Mouse (Mus musculus): ENCODE results near the gene Npw. TPM values are rescaled to one million over a fixed set of nuclear protein-coding genes. Genes with fewer than 3 reads are reported as not detected.

Npw gene
- polyA plus RNA-seq, 1 experiment from 2014 or later: not detected

- WGBS: 2% methylated on average over 51 of the region's 51 CpGs
- Histone ChIP-seq H3K4me1 (ENCODE audit: control insufficient read depth, insufficient read depth, low read length) (peaks cover 5% of the 10 kb centered on the region), H3K27me3 (ENCODE audit: control insufficient read depth, insufficient read depth, low read length) (no peaks in the 10 kb centered on the region), H3K9me3 (ENCODE audit: control insufficient read depth, low read length) (no peaks in the 10 kb centered on the region), H3K36me3 (ENCODE audit: control insufficient read depth, insufficient read depth, low read length) (peaks cover 32% of the 10 kb centered on the region), H3K4me3 (ENCODE audit: low read depth, low read length) (peak within 1 kb of the TSS; percentile 65), H3K27ac (ENCODE audit: low read depth, low read length) (peak within 1 kb of the TSS; percentile 73), H3K9ac (replicated peaks; ENCODE audit: low read depth, low read length) (peak within 1 kb of the TSS; percentile 58), H3K4me2 (ENCODE audit: low read depth, low read length) (peak within 1 kb of the TSS; percentile 85)
- ATAC-seq (ENCODE audit: low read depth): peak; percentile 91
Observed at GRCm38 (mm10) chr17:24632167-24632812, 26.0 kb downstream of the Npw start, which contains the start of the genes Tsc2 and Nthl1. Tsc2 (minus strand) TSS chr17:24632630. Nthl1 (plus strand) TSS chr17:24632680.

- H3K4me2 ChIP-seq (ENCODE audit: low read depth, low read length): no peak overlapping the region
- H3K27ac ChIP-seq (ENCODE audit: low read depth, low read length): no peak overlapping the region
- H3K4me3 ChIP-seq (ENCODE audit: low read depth, low read length): no peak overlapping the region
- WGBS: 93% methylated on average over 14 of the region's 14 CpGs
- ATAC-seq (ENCODE audit: low read depth): no peak
- H3K36me3 ChIP-seq (ENCODE audit: control insufficient read depth, insufficient read depth, low read length): peaks cover 50% of the 10 kb centered on the region
- no peak overlapping the region for H3K9ac ChIP-seq (replicated peaks; ENCODE audit: low read depth, low read length)
- H3K9me3 ChIP-seq (ENCODE audit: control insufficient read depth, low read length): no peaks in the 10 kb centered on the region
- H3K27me3 ChIP-seq (ENCODE audit: control insufficient read depth, insufficient read depth, low read length): no peaks in the 10 kb centered on the region
- H3K4me1 ChIP-seq (ENCODE audit: control insufficient read depth, insufficient read depth, low read length): peaks cover 5% of the 10 kb centered on the region
Observed at GRCm38 (mm10) chr17:24630072-24630471, 28.2 kb downstream of the Npw start.

GRCm38 (mm10) chr17:24628646-24629045, 29.6 kb downstream of the Npw start:
- Histone ChIP-seq H3K27me3 (ENCODE audit: control insufficient read depth, insufficient read depth, low read length) (no peaks in the 10 kb centered on the region), H3K9ac (replicated peaks; ENCODE audit: low read depth, low read length) (no peak overlapping the region), H3K4me3 (ENCODE audit: low read depth, low read length) (no peak overlapping the region), H3K36me3 (ENCODE audit: control insufficient read depth, insufficient read depth, low read length) (peaks cover 61% of the 10 kb centered on the region), H3K4me1 (ENCODE audit: control insufficient read depth, insufficient read depth, low read length) (peaks cover 5% of the 10 kb centered on the region), H3K9me3 (ENCODE audit: control insufficient read depth, low read length) (no peaks in the 10 kb centered on the region), H3K4me2 (ENCODE audit: low read depth, low read length) (no peak overlapping the region), H3K27ac (ENCODE audit: low read depth, low read length) (no peak overlapping the region)
- WGBS: 48% methylated on average over 5 of the region's 5 CpGs
- no peak for ATAC-seq (ENCODE audit: low read depth)

GRCm38 (mm10) chr17:24625472-24625871, 32.8 kb downstream of the Npw start:
- Histone ChIP-seq H3K27me3 (ENCODE audit: control insufficient read depth, insufficient read depth, low read length) (no peaks in the 10 kb centered on the region), H3K4me1 (ENCODE audit: control insufficient read depth, insufficient read depth, low read length) (no peaks in the 10 kb centered on the region), H3K36me3 (ENCODE audit: control insufficient read depth, insufficient read depth, low read length) (peaks cover 87% of the 10 kb centered on the region), H3K4me2 (ENCODE audit: low read depth, low read length) (no peak overlapping the region), H3K27ac (ENCODE audit: low read depth, low read length) (no peak overlapping the region), H3K9me3 (ENCODE audit: control insufficient read depth, low read length) (no peaks in the 10 kb centered on the region), H3K4me3 (ENCODE audit: low read depth, low read length) (no peak overlapping the region), H3K9ac (replicated peaks; ENCODE audit: low read depth, low read length) (no peak overlapping the region)
- no peak for ATAC-seq (ENCODE audit: low read depth)
- 94% methylated on average over 8 of the region's 8 CpGs for WGBS

- Histone ChIP-seq H3K36me3 (ENCODE audit: control insufficient read depth, insufficient read depth, low read length) (peaks cover 68% of the 10 kb centered on the region), H3K27me3 (ENCODE audit: control insufficient read depth, insufficient read depth, low read length) (no peaks in the 10 kb centered on the region), H3K4me2 (ENCODE audit: low read depth, low read length) (no peak overlapping the region), H3K4me1 (ENCODE audit: control insufficient read depth, insufficient read depth, low read length) (no peaks in the 10 kb centered on the region), H3K9me3 (ENCODE audit: control insufficient read depth, low read length) (no peaks in the 10 kb centered on the region), H3K27ac (ENCODE audit: low read depth, low read length) (no peak overlapping the region), H3K4me3 (ENCODE audit: low read depth, low read length) (no peak overlapping the region), H3K9ac (replicated peaks; ENCODE audit: low read depth, low read length) (no peak overlapping the region)
- WGBS: 92% methylated on average over 14 of the region's 14 CpGs
- ATAC-seq (ENCODE audit: low read depth): no peak
Observed at GRCm38 (mm10) chr17:24617561-24618194, 40.6 kb downstream of the Npw start.

- Histone ChIP-seq H3K4me1 (ENCODE audit: control insufficient read depth, insufficient read depth, low read length) (no peaks in the 10 kb centered on the region), H3K27me3 (ENCODE audit: control insufficient read depth, insufficient read depth, low read length) (no peaks in the 10 kb centered on the region), H3K27ac (ENCODE audit: low read depth, low read length) (no peak overlapping the region), H3K9me3 (ENCODE audit: control insufficient read depth, low read length) (no peaks in the 10 kb centered on the region), H3K4me2 (ENCODE audit: low read depth, low read length) (no peak overlapping the region), H3K4me3 (ENCODE audit: low read depth, low read length) (no peak overlapping the region), H3K36me3 (ENCODE audit: control insufficient read depth, insufficient read depth, low read length) (peaks cover 63% of the 10 kb centered on the region), H3K9ac (replicated peaks; ENCODE audit: low read depth, low read length) (no peak overlapping the region)
- WGBS: 92% methylated on average over 2 of the region's 2 CpGs
- ATAC-seq (ENCODE audit: low read depth): no peak
Observed at GRCm38 (mm10) chr17:24610711-24611110, 47.5 kb downstream of the Npw start.

- WGBS: 96% methylated on average over 8 of the region's 8 CpGs
- Histone ChIP-seq H3K36me3 (ENCODE audit: control insufficient read depth, insufficient read depth, low read length) (peaks cover 65% of the 10 kb centered on the region), H3K4me1 (ENCODE audit: control insufficient read depth, insufficient read depth, low read length) (no peaks in the 10 kb centered on the region), H3K27ac (ENCODE audit: low read depth, low read length) (no peak overlapping the region), H3K9ac (replicated peaks; ENCODE audit: low read depth, low read length) (no peak overlapping the region), H3K27me3 (ENCODE audit: control insufficient read depth, insufficient read depth, low read length) (no peaks in the 10 kb centered on the region), H3K4me3 (ENCODE audit: low read depth, low read length) (no peak overlapping the region), H3K9me3 (ENCODE audit: control insufficient read depth, low read length) (no peaks in the 10 kb centered on the region), H3K4me2 (ENCODE audit: low read depth, low read length) (no peak overlapping the region)
- ATAC-seq (ENCODE audit: low read depth): no peak
Observed at GRCm38 (mm10) chr17:24608874-24609273, 49.4 kb downstream of the Npw start.

GRCm38 (mm10) chr17:24608370-24608769, 49.9 kb downstream of the Npw start:
- no peak for ATAC-seq (ENCODE audit: low read depth)
- H3K36me3 ChIP-seq (ENCODE audit: control insufficient read depth, insufficient read depth, low read length): peaks cover 66% of the 10 kb centered on the region
- no peak overlapping the region for H3K4me3 ChIP-seq (ENCODE audit: low read depth, low read length)
- H3K4me2 ChIP-seq (ENCODE audit: low read depth, low read length): no peak overlapping the region
- no peak overlapping the region for H3K9ac ChIP-seq (replicated peaks; ENCODE audit: low read depth, low read length)
- WGBS: 90% methylated on average over 4 of the region's 4 CpGs
- H3K4me1 ChIP-seq (ENCODE audit: control insufficient read depth, insufficient read depth, low read length): no peaks in the 10 kb centered on the region
- no peaks in the 10 kb centered on the region for H3K9me3 ChIP-seq (ENCODE audit: control insufficient read depth, low read length)
- no peak overlapping the region for H3K27ac ChIP-seq (ENCODE audit: low read depth, low read length)
- H3K27me3 ChIP-seq (ENCODE audit: control insufficient read depth, insufficient read depth, low read length): no peaks in the 10 kb centered on the region

All from neural tube, embryonic 14.5 days (tissue).